Mouse (Mus musculus): ENCODE results near the gene Dnajb4. TPM values are rescaled to one million over a fixed set of nuclear protein-coding genes. Genes with fewer than 3 reads are reported as not detected.

Gene Dnajb4
- polyA plus RNA-seq, 1 experiment from 2014 or later, result 42.5 TPM

GRCm38 (mm10) chr3:152190679-152191477 is 19.2 kb downstream of the Dnajb4 start:
- Histone ChIP-seq H3K9me3 (no peaks in the 10 kb centered on the region), H3K4me3 (peak overlapping the region; percentile 8; the same call in 1 of the 2 replicates), H3K27me3 (no peaks in the 10 kb centered on the region), H3K4me1 (replicated peaks) (peaks cover 29% of the 10 kb centered on the region), H3K27ac (replicated peaks) (no peak overlapping the region), H3K9ac (peak overlapping the region; percentile 30), H3K36me3 (peaks cover 6% of the 10 kb centered on the region), H3K4me2 (peak overlapping the region; percentile 60)
- WGBS, result 79% methylated on average over 9 of the region's 9 CpGs
- no peak for ATAC-seq (ENCODE audit: low FRiP score, low read depth)

- Histone ChIP-seq H3K27ac (replicated peaks) (no peak overlapping the region), H3K9me3 (no peaks in the 10 kb centered on the region), H3K4me3 (no peak overlapping the region), H3K4me1 (replicated peaks) (peaks cover 29% of the 10 kb centered on the region), H3K4me2 (no peak overlapping the region), H3K9ac (no peak overlapping the region), H3K27me3 (no peaks in the 10 kb centered on the region), H3K36me3 (peaks cover 10% of the 10 kb centered on the region)
- WGBS, result 77% methylated on average over 4 of the region's 4 CpGs
- no peak for ATAC-seq (ENCODE audit: low FRiP score, low read depth)
Measured at GRCm38 (mm10) chr3:152189306-152189705, 20.8 kb downstream of the Dnajb4 start.

- Histone ChIP-seq H3K4me3 (no peak overlapping the region), H3K36me3 (peaks cover 16% of the 10 kb centered on the region), H3K9me3 (no peaks in the 10 kb centered on the region), H3K4me2 (no peak overlapping the region), H3K27me3 (no peaks in the 10 kb centered on the region), H3K27ac (replicated peaks) (no peak overlapping the region), H3K4me1 (replicated peaks) (peaks cover 15% of the 10 kb centered on the region), H3K9ac (no peak overlapping the region)
- 92% methylated on average over 6 of the region's 6 CpGs for WGBS
- ATAC-seq (ENCODE audit: low FRiP score, low read depth), result no peak
Measured at GRCm38 (mm10) chr3:152186106-152186505, 24.0 kb downstream of the Dnajb4 start.

- peaks cover 16% of the 10 kb centered on the region for H3K36me3 ChIP-seq
- no peak overlapping the region for H3K4me2 ChIP-seq
- no peaks in the 10 kb centered on the region for H3K27me3 ChIP-seq
- H3K4me3 ChIP-seq, result no peak overlapping the region
- no peaks in the 10 kb centered on the region for H3K4me1 ChIP-seq (replicated peaks)
- WGBS, result 53% methylated on average over 9 of the region's 9 CpGs
- no peak overlapping the region for H3K27ac ChIP-seq (replicated peaks)
- ATAC-seq (ENCODE audit: low FRiP score, low read depth), result no peak
- no peak overlapping the region for H3K9ac ChIP-seq
- H3K9me3 ChIP-seq, result no peaks in the 10 kb centered on the region
Measured at GRCm38 (mm10) chr3:152183522-152183921, 26.6 kb downstream of the Dnajb4 start.

- H3K27ac ChIP-seq (replicated peaks), result no peak overlapping the region
- H3K36me3 ChIP-seq, result peaks cover 8% of the 10 kb centered on the region
- WGBS, result 95% methylated on average over 4 of the region's 4 CpGs
- H3K4me2 ChIP-seq, result no peak overlapping the region
- no peaks in the 10 kb centered on the region for H3K4me1 ChIP-seq (replicated peaks)
- no peaks in the 10 kb centered on the region for H3K27me3 ChIP-seq
- no peak for ATAC-seq (ENCODE audit: low FRiP score, low read depth)
- no peak overlapping the region for H3K4me3 ChIP-seq
- H3K9ac ChIP-seq, result no peak overlapping the region
- no peaks in the 10 kb centered on the region for H3K9me3 ChIP-seq
Measured at GRCm38 (mm10) chr3:152180624-152181023, 29.5 kb downstream of the Dnajb4 start.

GRCm38 (mm10) chr3:152179285-152179684 is 30.8 kb downstream of the Dnajb4 start:
- 46% methylated on average over 1 of the region's 1 CpGs for WGBS
- H3K27ac ChIP-seq (replicated peaks), result no peak overlapping the region
- no peaks in the 10 kb centered on the region for H3K27me3 ChIP-seq
- no peak overlapping the region for H3K4me3 ChIP-seq
- no peak for ATAC-seq (ENCODE audit: low FRiP score, low read depth)
- 0 out of 2 replicates have a peak, but pooled peaks cover 6% of the 10 kb centered on the region for H3K36me3 ChIP-seq
- no peaks in the 10 kb centered on the region for H3K9me3 ChIP-seq
- no peak overlapping the region for H3K4me2 ChIP-seq
- no peak overlapping the region for H3K9ac ChIP-seq
- H3K4me1 ChIP-seq (replicated peaks), result no peaks in the 10 kb centered on the region

GRCm38 (mm10) chr3:152178816-152179215 is 31.3 kb downstream of the Dnajb4 start:
- H3K4me3 ChIP-seq, result no peak overlapping the region
- no peak for ATAC-seq (ENCODE audit: low FRiP score, low read depth)
- 0 out of 2 replicates have a peak, but pooled peaks cover 6% of the 10 kb centered on the region for H3K36me3 ChIP-seq
- H3K27me3 ChIP-seq, result no peaks in the 10 kb centered on the region
- no peak overlapping the region for H3K4me2 ChIP-seq
- no peak overlapping the region for H3K9ac ChIP-seq
- H3K4me1 ChIP-seq (replicated peaks), result no peaks in the 10 kb centered on the region
- no peaks in the 10 kb centered on the region for H3K9me3 ChIP-seq
- 93% methylated on average over 4 of the region's 4 CpGs for WGBS
- H3K27ac ChIP-seq (replicated peaks), result no peak overlapping the region

- no peaks in the 10 kb centered on the region for H3K36me3 ChIP-seq
- H3K4me1 ChIP-seq (replicated peaks), result peaks cover 2% of the 10 kb centered on the region; the same call in 1 of the 2 replicates
- no peaks in the 10 kb centered on the region for H3K9me3 ChIP-seq
- no peak overlapping the region for H3K27ac ChIP-seq (replicated peaks)
- ATAC-seq (ENCODE audit: low FRiP score, low read depth), result no peak
- no peak overlapping the region for H3K4me3 ChIP-seq
- H3K9ac ChIP-seq, result no peak overlapping the region
- H3K27me3 ChIP-seq, result no peaks in the 10 kb centered on the region
- no peak overlapping the region for H3K4me2 ChIP-seq
- WGBS, result 86% methylated on average over 7 of the region's 7 CpGs
Measured at GRCm38 (mm10) chr3:152172322-152172935, 37.7 kb downstream of the Dnajb4 start.

GRCm38 (mm10) chr3:152171862-152172261 is 38.2 kb downstream of the Dnajb4 start:
- WGBS, result 81% methylated on average over 7 of the region's 7 CpGs
- no peaks in the 10 kb centered on the region for H3K27me3 ChIP-seq
- no peak overlapping the region for H3K9ac ChIP-seq
- peaks cover 8% of the 10 kb centered on the region; the same call in 1 of the 2 replicates for H3K4me1 ChIP-seq (replicated peaks)
- H3K4me2 ChIP-seq, result no peak overlapping the region
- no peak overlapping the region for H3K4me3 ChIP-seq
- H3K9me3 ChIP-seq, result no peaks in the 10 kb centered on the region
- no peak overlapping the region for H3K27ac ChIP-seq (replicated peaks)
- no peak for ATAC-seq (ENCODE audit: low FRiP score, low read depth)
- no peaks in the 10 kb centered on the region for H3K36me3 ChIP-seq

GRCm38 (mm10) chr3:152171236-152171635 is 38.9 kb downstream of the Dnajb4 start:
- Histone ChIP-seq H3K36me3 (no peaks in the 10 kb centered on the region), H3K27ac (replicated peaks) (no peak overlapping the region), H3K4me2 (no peak overlapping the region), H3K4me3 (no peak overlapping the region), H3K9ac (no peak overlapping the region), H3K4me1 (replicated peaks) (peaks cover 12% of the 10 kb centered on the region), H3K27me3 (no peaks in the 10 kb centered on the region), H3K9me3 (no peaks in the 10 kb centered on the region)
- no peak for ATAC-seq (ENCODE audit: low FRiP score, low read depth)
- WGBS, result 83% methylated on average over 2 of the region's 2 CpGs

GRCm38 (mm10) chr3:152170407-152170806 is 39.7 kb downstream of the Dnajb4 start:
- Histone ChIP-seq H3K4me3 (no peak overlapping the region), H3K4me2 (no peak overlapping the region), H3K9me3 (no peaks in the 10 kb centered on the region), H3K27me3 (no peaks in the 10 kb centered on the region), H3K36me3 (no peaks in the 10 kb centered on the region), H3K4me1 (replicated peaks) (peaks cover 15% of the 10 kb centered on the region), H3K9ac (no peak overlapping the region), H3K27ac (replicated peaks) (no peak overlapping the region)
- WGBS, result 39% methylated on average over 1 of the region's 1 CpGs
- ATAC-seq (ENCODE audit: low FRiP score, low read depth), result no peak

- Histone ChIP-seq H3K4me1 (replicated peaks) (peaks cover 21% of the 10 kb centered on the region), H3K27me3 (no peaks in the 10 kb centered on the region), H3K9ac (no peak overlapping the region), H3K4me2 (no peak overlapping the region), H3K36me3 (no peaks in the 10 kb centered on the region), H3K27ac (replicated peaks) (no peak overlapping the region), H3K9me3 (no peaks in the 10 kb centered on the region), H3K4me3 (no peak overlapping the region)
- no peak for ATAC-seq (ENCODE audit: low FRiP score, low read depth)
- WGBS, result 93% methylated on average over 10 of the region's 10 CpGs
Measured at GRCm38 (mm10) chr3:152168007-152168406, 42.1 kb downstream of the Dnajb4 start.
